Mouse (Mus musculus): ENCODE data around the gene Sat2.
A peak's percentile ranks its signal among the peaks of the same experiment; 100 is the strongest.

Sat2 gene

GRCm38 (mm10) chr11:69621571-69622268 is at the start of gene Sat2:
Gene Sat2 (plus strand): TSS chr11:69622024.
- no peak for DNase-seq (ENCODE audit: low read depth, low spot score)

- DNase-seq (ENCODE audit: low read depth, low spot score) = no peak
Observed at GRCm38 (mm10) chr11:69575220-69575619, 46.6 kb upstream of the Sat2 start.

- DNase-seq (ENCODE audit: low read depth, low spot score) = no peak
Observed at GRCm38 (mm10) chr11:69576307-69576706, 45.5 kb upstream of the Sat2 start.

GRCm38 (mm10) chr11:69578301-69578700 is 43.5 kb upstream of the Sat2 start:
- DNase-seq (ENCODE audit: low read depth, low spot score) = no peak

GRCm38 (mm10) chr11:69579128-69580017 is 42.5 kb upstream of the Sat2 start:
- DNase-seq (ENCODE audit: low read depth, low spot score) = peak; percentile 99

GRCm38 (mm10) chr11:69580091-69580514 is 41.7 kb upstream of the Sat2 start, which contains the start of the genes Wrap53 and Trp53:
Gene Wrap53 (minus strand): TSS chr11:69580255.
Gene Trp53 (plus strand): TSS chr11:69580359.
- DNase-seq (ENCODE audit: low read depth, low spot score) = peak; percentile 93

GRCm38 (mm10) chr11:69580572-69581146 is 41.2 kb upstream of the Sat2 start:
- DNase-seq (ENCODE audit: low read depth, low spot score) = no peak

- DNase-seq (ENCODE audit: low read depth, low spot score) = peak; percentile 98
Observed at GRCm38 (mm10) chr11:69581147-69581688, 40.6 kb upstream of the Sat2 start.

GRCm38 (mm10) chr11:69581814-69582213 is 40.0 kb upstream of the Sat2 start:
- DNase-seq (ENCODE audit: low read depth, low spot score) = peak; percentile 72

- DNase-seq (ENCODE audit: low read depth, low spot score) = no peak
Observed at GRCm38 (mm10) chr11:69582230-69582805, 39.5 kb upstream of the Sat2 start.

GRCm38 (mm10) chr11:69584008-69584407 is 37.8 kb upstream of the Sat2 start:
- no peak for DNase-seq (ENCODE audit: low read depth, low spot score)

GRCm38 (mm10) chr11:69584937-69585336 is 36.9 kb upstream of the Sat2 start:
- no peak for DNase-seq (ENCODE audit: low read depth, low spot score)

- DNase-seq (ENCODE audit: low read depth, low spot score) = no peak
Observed at GRCm38 (mm10) chr11:69585718-69586325, 36.0 kb upstream of the Sat2 start.

GRCm38 (mm10) chr11:69589207-69589834 is 32.5 kb upstream of the Sat2 start:
- no peak for DNase-seq (ENCODE audit: low read depth, low spot score)

- no peak for DNase-seq (ENCODE audit: low read depth, low spot score)
Observed at GRCm38 (mm10) chr11:69590622-69591021, 31.2 kb upstream of the Sat2 start.

GRCm38 (mm10) chr11:69591424-69591823 is 30.4 kb upstream of the Sat2 start:
- DNase-seq (ENCODE audit: low read depth, low spot score) = no peak

GRCm38 (mm10) chr11:69591899-69592637 is 29.8 kb upstream of the Sat2 start:
- no peak for DNase-seq (ENCODE audit: low read depth, low spot score)

- DNase-seq (ENCODE audit: low read depth, low spot score) = no peak
Observed at GRCm38 (mm10) chr11:69592799-69593198, 29.0 kb upstream of the Sat2 start.

- no peak for DNase-seq (ENCODE audit: low read depth, low spot score)
Observed at GRCm38 (mm10) chr11:69594853-69595252, 27.0 kb upstream of the Sat2 start.

GRCm38 (mm10) chr11:69599436-69599835 is 22.4 kb upstream of the Sat2 start:
- no peak for DNase-seq (ENCODE audit: low read depth, low spot score)
